Mouse (Mus musculus): ENCODE measurements around the gene Wasf3.

DNA sequence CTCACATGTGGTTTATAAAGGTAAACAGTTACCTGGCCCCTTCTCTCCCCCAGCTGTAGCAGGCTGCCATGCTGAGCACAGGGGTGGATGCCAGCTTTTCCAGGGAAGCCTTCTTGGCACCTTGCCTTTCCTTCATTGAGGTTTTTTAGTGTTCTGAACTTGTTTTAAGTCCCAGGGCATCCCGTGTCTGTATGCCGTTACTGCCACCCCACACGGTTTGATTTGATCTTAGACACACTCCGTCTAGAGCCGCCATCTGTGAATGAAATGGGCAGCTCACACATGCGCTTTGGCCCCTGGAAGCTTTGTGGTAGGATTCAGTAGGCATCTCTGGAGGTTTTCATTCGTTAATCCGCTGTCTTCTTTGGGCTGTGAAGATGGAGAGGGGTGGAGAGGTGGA, 23.8 kb downstream of the Wasf3 start:
- TF ChIP-seq CTCF (IDR thresholded peaks at IDR 0.05; ENCODE audit: borderline replicate concordance, extremely low read depth, insufficient read depth, insufficient read length) (no peak), POLR2A (IDR thresholded peaks at IDR 0.05; ENCODE audit: borderline replicate concordance, extremely low read depth, insufficient read depth, insufficient read length, poor library complexity, severe bottlenecking) (no peak)

Data from brain, embryonic 14.5 days (tissue).